Mouse (Mus musculus) limb, embryonic 11.5 days (tissue): ENCODE results near the gene Eif4g3. TPM values are rescaled to one million over a fixed set of nuclear protein-coding genes. Genes with fewer than 3 reads are reported as not detected.

Source experiments
- ATAC-seq: fragments of 200-750 bp; cut with Nextera tagmentation; 2 replicates; pipeline ENCODE4 v1.8.0; 2017; ENCODE audit warnings: low read depth; ENCODE audit not compliant: insufficient number of reproducible peaks, low FRiP score, low TSS enrichment
- DNase-seq: peaks from one replicate; pipeline ENCODE4 v3.0.0-alpha.2; 2015; ENCODE audit warnings: low spot score
- H3K27ac ChIP-seq: fragments of 300-500 bp; sonication (generic); replicated peaks from 2 replicates; pipeline ENCODE4 v1.5.1; 2014; ENCODE audit warnings: low read depth, mild to moderate bottlenecking, low read length
- H3K27me3 ChIP-seq: fragments of 300-500 bp; sonication (generic); 2 replicates; pipeline ENCODE4 v1.6.1; 2014; ENCODE audit warnings: mild to moderate bottlenecking, low read length, mixed read lengths; ENCODE audit not compliant: control insufficient read depth, insufficient read depth
- H3K36me3 ChIP-seq: fragments of 300-500 bp; sonication (generic); 2 replicates; pipeline ENCODE4 v1.6.1; 2014; ENCODE audit warnings: mild to moderate bottlenecking, low read length, moderate library complexity, mixed read lengths; ENCODE audit not compliant: control insufficient read depth, insufficient read depth
- H3K4me1 ChIP-seq: fragments of 300-500 bp; sonication (generic); 2 replicates; pipeline ENCODE4 v1.6.1; 2014; ENCODE audit warnings: low read length, mixed read lengths; ENCODE audit not compliant: control insufficient read depth, insufficient read depth
- H3K4me2 ChIP-seq: fragments of 300-500 bp; sonication (generic); 2 replicates; pipeline ENCODE4 v1.6.1; 2014; ENCODE audit warnings: low read depth, mild to moderate bottlenecking, moderate library complexity; ENCODE audit not compliant: severe bottlenecking
- H3K4me3 ChIP-seq: fragments of 300-500 bp; sonication (generic); 2 replicates; pipeline ENCODE4 v1.5.1; 2014; ENCODE audit warnings: low read depth, low read length
- H3K9ac ChIP-seq: fragments of 300-500 bp; sonication (generic); 2 replicates; pipeline ENCODE4 v1.6.1; 2014; ENCODE audit warnings: mild to moderate bottlenecking, low read length
- H3K9me3 ChIP-seq: fragments of 300-500 bp; sonication (generic); 2 replicates; pipeline ENCODE4 v1.6.1; 2016; ENCODE audit warnings: low read length; ENCODE audit not compliant: control insufficient read depth
- WGBS: fragments of 180-500 bp; shearing (Covaris S2); extraction: QIAGEN DNeasy Blood & Tissue Kit; methylation state at CpG from one replicate; pipeline ENCODE4 v1.1.7; 2014; 5-methylcytosine and 5-hydroxymethylcytosine counted together
- polyA plus RNA-seq: library from polyadenylated mRNA; unstranded; fragments of >200 nt; fragmentation: Nextera tagmentation; extraction: Ambion mirVana; gene quantifications from 2 replicates; pipeline ENCODE4 v1.2.1, GENCODE M21; 2014

Gene Eif4g3
- 45.5 and 51.3 TPM in 2 replicates for polyA plus RNA-seq

GRCm38 (mm10) chr4:137992890-137993289 is at the start of gene Eif4g3:
Gene Eif4g3 (plus strand): TSS chr4:137993022.
- peak within 1 kb of the TSS; percentile 98 for H3K4me3 ChIP-seq
- H3K36me3 ChIP-seq, result peaks cover 5% of the 10 kb centered on the region; the same call in 1 of the 2 replicates
- no peaks in the 10 kb centered on the region for H3K9me3 ChIP-seq
- ATAC-seq (peak; percentile 75), DNase-seq (no peak)
- H3K27me3 ChIP-seq, result 0 out of 2 replicates have a peak, but pooled peaks cover 3% of the 10 kb centered on the region
- H3K27ac ChIP-seq, result peak within 1 kb of the TSS; percentile 95
- H3K4me2 ChIP-seq, result peak within 1 kb of the TSS; percentile 71
- peaks cover 12% of the 10 kb centered on the region for H3K4me1 ChIP-seq
- peak within 1 kb of the TSS; percentile 99 for H3K9ac ChIP-seq
- 2% methylated on average over 39 of the region's 39 CpGs for WGBS

- DNase-seq (no peak), ATAC-seq (no peak)
- Histone ChIP-seq H3K4me3 (no peak overlapping the region), H3K36me3 (peaks cover 13% of the 10 kb centered on the region; the same call in 1 of the 2 replicates), H3K27ac (no peak overlapping the region), H3K4me2 (no peak overlapping the region), H3K9ac (no peak overlapping the region), H3K4me1 (no peaks in the 10 kb centered on the region), H3K9me3 (no peaks in the 10 kb centered on the region), H3K27me3 (no peaks in the 10 kb centered on the region)
- WGBS, result 91% methylated on average over 10 of the region's 10 CpGs
Observed at GRCm38 (mm10) chr4:137943540-137943939, 49.3 kb upstream of the Eif4g3 start.

GRCm38 (mm10) chr4:137945376-137945775 is 47.4 kb upstream of the Eif4g3 start:
- H3K4me1 ChIP-seq, result no peaks in the 10 kb centered on the region
- no peak overlapping the region for H3K4me3 ChIP-seq
- no peaks in the 10 kb centered on the region for H3K27me3 ChIP-seq
- DNase-seq (no peak), ATAC-seq (no peak)
- no peak overlapping the region for H3K9ac ChIP-seq
- H3K4me2 ChIP-seq, result no peak overlapping the region
- H3K27ac ChIP-seq, result no peak overlapping the region
- no peaks in the 10 kb centered on the region for H3K9me3 ChIP-seq
- H3K36me3 ChIP-seq, result peaks cover 11% of the 10 kb centered on the region; the same call in 1 of the 2 replicates
- 74% methylated on average over 4 of the region's 4 CpGs for WGBS

DNA sequence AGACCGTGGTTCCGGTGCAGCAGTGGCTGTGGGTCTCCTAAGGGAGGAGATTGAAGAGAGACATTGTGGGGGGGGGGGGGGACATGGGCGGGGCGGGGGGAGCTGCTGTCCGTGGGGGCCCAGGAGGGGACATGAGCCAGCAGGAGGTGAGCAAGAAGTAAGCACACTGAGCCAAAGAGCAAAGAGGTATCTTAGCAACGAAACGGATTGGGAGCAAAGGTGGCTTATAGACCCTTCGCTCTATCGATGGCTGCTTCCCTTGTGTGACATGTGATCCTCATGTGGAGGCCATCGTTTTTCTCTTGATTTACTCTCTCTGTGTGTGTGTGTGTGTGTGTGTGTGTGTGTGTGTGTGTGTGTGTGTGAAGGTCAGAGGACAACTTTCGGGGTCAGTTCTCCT is 46.4 kb upstream of the Eif4g3 start:
- 87% methylated on average over 9 of the region's 11 CpGs for WGBS
- no peak for ATAC-seq
- no peak overlapping the region for H3K9ac ChIP-seq

DNA sequence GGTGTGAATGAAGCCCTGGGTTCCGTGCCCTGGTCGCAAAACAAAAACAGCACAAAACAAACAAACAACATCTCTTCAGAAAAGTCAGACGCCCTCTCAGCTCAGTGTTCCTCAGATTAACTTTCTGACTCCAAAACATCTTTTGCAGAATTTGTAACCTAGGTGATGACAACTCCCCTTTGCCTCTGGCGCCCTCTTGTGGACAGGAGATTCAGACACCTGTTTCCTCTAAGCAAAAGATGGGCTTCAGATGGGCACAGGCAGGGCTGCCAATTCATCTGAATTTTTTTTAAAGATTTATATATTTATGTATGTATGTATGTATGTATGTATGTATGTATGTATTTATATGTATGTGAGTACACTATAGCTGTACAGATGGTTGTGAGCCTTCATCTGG is 40.0 kb upstream of the Eif4g3 start:
- ATAC-seq (no peak), DNase-seq (peak; percentile 91)
- no peak overlapping the region for H3K27ac ChIP-seq
- no peaks in the 10 kb centered on the region for H3K27me3 ChIP-seq
- WGBS, result 46% methylated on average over 4 of the region's 4 CpGs
- no peaks in the 10 kb centered on the region for H3K4me1 ChIP-seq
- H3K4me2 ChIP-seq, result no peak overlapping the region
- peaks cover 15% of the 10 kb centered on the region for H3K36me3 ChIP-seq
- no peak overlapping the region for H3K9ac ChIP-seq
- no peak overlapping the region for H3K4me3 ChIP-seq
- H3K9me3 ChIP-seq, result no peaks in the 10 kb centered on the region

More for the DNA sequence above, 46.4 kb upstream of the Eif4g3 start:
- Histone ChIP-seq H3K4me1 (no peaks in the 10 kb centered on the region), H3K36me3 (peaks cover 12% of the 10 kb centered on the region; the same call in 1 of the 2 replicates), H3K4me3 (no peak overlapping the region), H3K9me3 (no peaks in the 10 kb centered on the region), H3K27me3 (no peaks in the 10 kb centered on the region), H3K27ac (no peak overlapping the region), H3K4me2 (no peak overlapping the region)
- DNase-seq, result no peak

DNA sequence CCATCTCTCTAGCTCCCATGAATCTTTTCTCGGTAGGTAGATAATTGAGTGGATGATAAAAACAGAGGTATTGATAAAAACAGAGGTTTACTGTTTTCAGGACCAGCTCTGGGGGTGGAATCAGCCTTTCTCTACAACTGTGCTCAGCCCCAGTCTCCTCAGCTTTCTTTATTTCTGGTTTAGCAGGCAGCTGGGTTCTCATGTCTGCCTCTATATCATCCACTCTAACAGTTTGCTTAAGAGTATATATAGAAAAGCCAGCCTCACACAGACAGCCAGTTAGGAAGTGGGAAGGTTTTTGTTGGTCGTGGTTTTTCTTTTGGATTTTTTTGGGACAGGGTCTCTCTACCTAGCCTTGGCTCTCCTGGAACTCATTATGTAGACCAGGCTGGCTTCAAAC is 38.6 kb upstream of the Eif4g3 start:
- 94% methylated on average over 2 of the region's 2 CpGs for WGBS
- H3K36me3 ChIP-seq, result peaks cover 25% of the 10 kb centered on the region
- no peaks in the 10 kb centered on the region; the same call in 1 of the 2 replicates for H3K9me3 ChIP-seq
- no peak overlapping the region for H3K27ac ChIP-seq
- DNase-seq, result no peak
- no peaks in the 10 kb centered on the region for H3K27me3 ChIP-seq
- no peak overlapping the region for H3K4me3 ChIP-seq
- H3K9ac ChIP-seq, result no peak overlapping the region
- H3K4me2 ChIP-seq, result no peak overlapping the region
- no peak for ATAC-seq
- no peaks in the 10 kb centered on the region for H3K4me1 ChIP-seq

GRCm38 (mm10) chr4:137954926-137955396 is 37.9 kb upstream of the Eif4g3 start:
- peaks cover 5% of the 10 kb centered on the region; the same call in 1 of the 2 replicates for H3K9me3 ChIP-seq
- WGBS, result 87% methylated on average over 8 of the region's 8 CpGs
- no peak overlapping the region for H3K4me2 ChIP-seq
- no peaks in the 10 kb centered on the region for H3K27me3 ChIP-seq
- no peak overlapping the region for H3K9ac ChIP-seq
- H3K4me1 ChIP-seq, result no peaks in the 10 kb centered on the region
- H3K27ac ChIP-seq, result no peak overlapping the region
- H3K4me3 ChIP-seq, result no peak overlapping the region
- ATAC-seq, result no peak
- no peak for DNase-seq
- H3K36me3 ChIP-seq, result peaks cover 29% of the 10 kb centered on the region

- Histone ChIP-seq H3K4me1 (no peaks in the 10 kb centered on the region), H3K9me3 (peaks cover 5% of the 10 kb centered on the region; the same call in 1 of the 2 replicates), H3K36me3 (peaks cover 27% of the 10 kb centered on the region), H3K9ac (no peak overlapping the region), H3K4me2 (no peak overlapping the region), H3K27ac (no peak overlapping the region), H3K27me3 (no peaks in the 10 kb centered on the region), H3K4me3 (no peak overlapping the region)
- ATAC-seq (no peak), DNase-seq (no peak)
- 94% methylated on average over 15 of the region's 15 CpGs for WGBS
Observed at GRCm38 (mm10) chr4:137956260-137956659, 36.6 kb upstream of the Eif4g3 start.
